Mouse (Mus musculus) colon, adult 2 months (tissue): ENCODE measurements around the gene Nacad. TPM values are rescaled to one million over a fixed set of nuclear protein-coding genes. Genes with fewer than 3 reads are reported as not detected.

Source experiments
- polyA plus RNA-seq: library from polyadenylated mRNA; depleted of rRNA; stranded (reverse); fragments of >200 nt; gene quantifications from 2 replicates; pipeline ENCODE4 v1.2.3, GENCODE M21; 2012; rRNA removed

The Nacad gene
- polyA plus RNA-seq, result 12.6 and 18.6 TPM in 2 replicates

DNA sequence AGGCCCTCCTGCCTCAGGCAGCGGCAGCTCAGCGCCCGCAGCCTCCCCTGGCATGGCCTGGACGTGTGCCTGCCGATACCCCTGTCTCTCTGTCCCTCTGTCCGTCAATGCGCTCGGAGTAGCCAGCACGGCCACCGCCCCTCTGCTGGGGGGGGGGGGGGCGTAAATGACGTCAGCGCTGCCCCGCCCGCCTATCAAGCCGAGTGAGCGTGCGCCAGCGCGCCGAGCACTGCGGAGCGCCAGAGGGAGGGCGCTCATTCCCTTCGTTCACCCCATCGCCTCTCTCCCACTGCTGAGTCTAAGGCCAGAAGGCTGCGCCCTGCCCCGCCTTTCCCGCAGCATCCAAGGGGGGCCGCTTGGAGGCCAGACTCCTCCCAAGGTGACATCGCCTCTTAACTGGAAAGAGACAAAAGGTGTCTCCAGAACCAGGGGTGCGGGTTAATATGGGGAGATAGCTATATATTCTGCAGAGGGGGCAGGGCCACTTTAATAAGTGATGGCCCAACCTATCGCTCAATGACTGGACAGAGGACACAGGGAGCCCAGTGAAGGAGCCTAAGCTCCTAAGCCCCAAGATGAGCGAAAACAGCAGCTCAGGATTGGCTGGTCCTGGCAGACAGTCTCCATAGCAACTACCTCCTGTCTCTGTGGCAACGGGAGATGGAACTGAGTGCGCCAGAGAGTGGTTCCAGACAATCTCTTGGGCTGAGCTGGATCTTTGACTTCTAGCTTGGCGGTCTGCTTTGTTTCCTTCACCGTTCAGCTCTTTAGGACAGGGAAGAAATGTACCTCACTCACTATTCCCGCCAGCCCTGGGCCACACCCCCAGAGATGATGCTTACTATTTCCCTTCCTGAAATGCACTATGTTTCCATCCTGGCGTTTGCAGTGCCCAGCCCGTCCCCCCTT, at the start of gene Nacad:
Nacad (minus strand) TSS at position 563 of the 909 bp plus-strand sequence.

DNA sequence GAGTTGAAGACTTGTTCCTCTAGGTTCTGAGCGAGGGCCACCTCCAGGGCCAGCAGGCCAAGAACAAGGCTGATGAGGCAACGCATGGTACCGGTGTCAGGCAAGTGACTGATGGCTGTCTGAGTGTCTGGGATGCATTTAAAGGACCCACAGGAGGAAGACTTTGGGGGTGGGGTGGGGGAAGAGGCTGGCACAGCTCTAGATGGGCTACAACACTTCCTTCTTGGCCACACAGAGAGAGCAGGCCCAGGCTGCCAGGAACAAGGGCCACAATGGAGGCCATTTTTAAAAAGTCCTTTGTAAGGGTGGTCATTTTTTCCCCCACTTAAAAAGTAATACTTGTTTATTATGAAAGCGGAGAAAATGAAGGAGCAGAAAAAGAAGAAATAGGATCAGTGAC, 32.7 kb upstream of the Nacad start, which contains the start of gene Wap:
Wap (minus strand) TSS at position 101 of the 400 bp plus-strand sequence.

DNA sequence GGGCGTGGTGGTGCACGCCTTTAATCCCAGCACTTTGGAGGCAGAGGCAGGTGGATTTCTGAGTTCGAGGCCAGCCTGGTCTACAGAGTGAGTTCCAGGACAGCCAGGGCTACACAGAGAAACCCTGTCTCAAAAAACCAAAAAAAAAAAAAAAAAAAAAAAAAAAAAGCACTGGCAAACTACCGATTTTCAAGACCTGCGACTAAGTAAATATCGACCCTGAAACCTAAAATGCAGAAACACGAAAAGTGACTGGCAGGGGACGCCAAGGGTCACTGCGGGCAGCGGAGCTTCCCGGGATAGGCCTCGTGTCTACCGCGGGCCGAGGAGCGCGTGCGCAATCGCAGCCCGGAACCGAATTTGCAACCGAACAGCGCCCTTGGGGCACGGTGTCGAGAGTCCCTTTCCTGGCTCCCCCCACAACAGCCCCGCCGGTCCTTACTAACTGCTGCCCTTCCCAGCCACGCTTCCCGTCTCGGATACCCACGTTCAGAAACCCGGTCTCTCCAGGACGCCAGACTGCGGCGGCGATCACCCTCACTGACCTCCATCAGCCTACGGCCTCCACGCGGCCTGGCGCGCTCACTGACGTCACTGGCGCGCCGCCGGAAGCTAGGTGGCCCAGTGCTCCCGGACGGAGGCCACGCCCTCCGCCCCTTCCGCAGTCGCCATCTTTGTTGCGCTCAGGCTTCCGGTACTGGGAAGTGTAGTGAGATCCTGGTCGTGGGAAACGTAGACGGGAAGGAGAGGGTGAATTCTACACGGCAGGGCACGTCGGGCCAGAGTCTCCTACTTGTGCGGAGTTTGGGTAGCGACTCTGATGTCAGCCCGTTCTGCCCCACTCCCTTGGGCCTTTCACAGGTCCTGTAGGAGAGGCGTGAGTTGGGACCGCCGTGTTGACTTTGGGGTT, 19.9 kb upstream of the Nacad start, which contains the start of gene Tbrg4:
Tbrg4 (minus strand) TSS at position 590 of the 910 bp plus-strand sequence.

Other genes starting within 250 kb of the Nacad start
- gene Zmiz2, start 217.0 kb downstream of the Nacad start, polyA plus RNA-seq, result 60.2 and 84.5 TPM in 2 replicates
- gene Ppia, start 190.6 kb downstream of the Nacad start, polyA plus RNA-seq, result 308 and 324 TPM in 2 replicates
- 50.9 and 59.6 TPM in 2 replicates for gene H2afv, start 161.6 kb downstream of the Nacad start, polyA plus RNA-seq
- 10.4 and 10.8 TPM in 2 replicates for gene Purb, start 130.1 kb downstream of the Nacad start, polyA plus RNA-seq
- gene Myo1g, start 85.1 kb downstream of the Nacad start, polyA plus RNA-seq, result 9.3 and 9.6 TPM in 2 replicates
- gene Ccm2, start 59.2 kb downstream of the Nacad start, polyA plus RNA-seq, result 76.0 and 76.2 TPM in 2 replicates
- 184 and 198 TPM in 2 replicates for gene Tbrg4, start 20.0 kb upstream of the Nacad start, polyA plus RNA-seq
- gene Wap, start 32.6 kb upstream of the Nacad start, polyA plus RNA-seq, result not detected in 2 replicates
- gene Ramp3, start 52.5 kb upstream of the Nacad start, polyA plus RNA-seq, result 5.1 and 5.2 TPM in 2 replicates
- gene Gm11983, start 231.6 kb upstream of the Nacad start, polyA plus RNA-seq, result not detected in 2 replicates